Mouse (Mus musculus): ENCODE data around the gene Prkab2.

GRCm38 (mm10) chr3:97693806-97694205, 35.8 kb downstream of the Prkab2 start:
- TF ChIP-seq CTCF (IDR thresholded peaks at IDR 0.05; ENCODE audit: low read depth, low read length) (no peak), GATA1 (IDR thresholded peaks at IDR 0.05; ENCODE audit: borderline replicate concordance, low read length) (no peak), POLR2AphosphoS5 (IDR thresholded peaks at IDR 0.05; ENCODE audit: insufficient replicate concordance, low read depth, low read length) (no peak), GATA2 (IDR thresholded peaks at IDR 0.05; ENCODE audit: borderline replicate concordance, low read depth, low read length) (no peak)
